Mouse (Mus musculus): Measurements from ENCODE around the gene Rcor3. TPM values are rescaled to one million over a fixed set of nuclear protein-coding genes. Genes with fewer than 3 reads are reported as not detected.

Gene Rcor3
- total and polyA plus RNA-seq, 3 experiments, result 6.7 to 15.5 TPM; not detected in 1

GRCm38 (mm10) chr1:192128343-192128742 lies 9.5 kb downstream of the Rcor3 start (continued):
- TF ChIP-seq NELFE (IDR thresholded peaks at IDR 0.05; ENCODE audit: low read depth, low read length) (no peak), CHD2 (IDR thresholded peaks at IDR 0.05; ENCODE audit: low read length) (no peak), MXI1 (IDR thresholded peaks at IDR 0.05; ENCODE audit: low read depth, low read length) (peak; percentile 85), CHD1 (IDR thresholded peaks at IDR 0.05; ENCODE audit: low read depth, low read length) (no peak)

GRCm38 (mm10) chr1:192125761-192126160 lies 12.1 kb downstream of the Rcor3 start:
- Histone ChIP-seq H3K4me3 (ENCODE audit: control insufficient read depth in 1 of 2, insufficient read depth in 1 of 2, low read depth in 2 of 2, low read length in 2 of 2) (no peak overlapping the region), H3K79me2 (ENCODE audit: control insufficient read depth, insufficient read depth, low read length, poor library complexity) (no peaks in the 10 kb centered on the region), H3K27me3 (ENCODE audit: control insufficient read depth in 1 of 2, insufficient read depth in 2 of 2, low read length in 2 of 2) (no peaks in the 10 kb centered on the region), H3K9me3 (replicated peaks; ENCODE audit: insufficient read depth, low read length) (no peaks in the 10 kb centered on the region), H3K36me3 (ENCODE audit: control insufficient read depth in 1 of 2, insufficient read depth in 2 of 2, low read length in 2 of 2) (peaks cover 13 to 27% of the 10 kb centered on the region in 2 experiments), H3K9ac (ENCODE audit: control insufficient read depth, low read depth, low read length, poor library complexity, severe bottlenecking) (no peak overlapping the region), H3K4me1 (ENCODE audit: control insufficient read depth in 1 of 2, insufficient read depth in 2 of 2, low read length in 2 of 2) (peaks cover 17 to 21% of the 10 kb centered on the region in 2 experiments), H3K27ac (ENCODE audit: control insufficient read depth, low read depth, low read length) (no peak overlapping the region)
- TF ChIP-seq CHD2 (IDR thresholded peaks at IDR 0.05; ENCODE audit: low read length) (no peak), SMC3 (IDR thresholded peaks at IDR 0.05; ENCODE audit: low read depth, low read length) (no peak), GATA1 (IDR thresholded peaks at IDR 0.05; ENCODE audit: low read depth, low read length) (no peak), UBTF (IDR thresholded peaks at IDR 0.05; ENCODE audit: borderline replicate concordance, insufficient read depth, low read depth, low read length) (no peak), ZKSCAN1 (IDR thresholded peaks at IDR 0.05; ENCODE audit: low read depth, low read length) (no peak), ZC3H11A (IDR thresholded peaks at IDR 0.05; ENCODE audit: low read depth, low read length) (no peak), NRF1 (IDR thresholded peaks at IDR 0.05; ENCODE audit: insufficient read depth, low read depth, low read length, poor library complexity, severe bottlenecking) (no peak), POLR2A (IDR thresholded peaks at IDR 0.05; ENCODE audit: control insufficient read depth in 1 of 2, insufficient read depth in 1 of 2, low read depth in 1 of 2, low read length in 2 of 2, poor library complexity in 1 of 2) (no peak), HCFC1 (IDR thresholded peaks at IDR 0.05; ENCODE audit: low read depth, low read length) (no peak), TCF12 (IDR thresholded peaks at IDR 0.05; ENCODE audit: low read depth, low read length) (no peak), CHD1 (IDR thresholded peaks at IDR 0.05; ENCODE audit: low read depth, low read length) (no peak), GABPA (IDR thresholded peaks at IDR 0.05; ENCODE audit: low read depth, low read length) (no peak)
- no peak for DNase-seq (ENCODE audit: low read depth, low spot score)

GRCm38 (mm10) chr1:192116262-192116661 lies 21.6 kb downstream of the Rcor3 start:
- DNase-seq (ENCODE audit: low read depth, low spot score), result no peak
- Histone ChIP-seq H3K4me1 (ENCODE audit: control insufficient read depth in 1 of 2, insufficient read depth in 2 of 2, low read length in 2 of 2) (peaks cover 7 to 11% of the 10 kb centered on the region in 2 experiments), H3K9me3 (replicated peaks; ENCODE audit: insufficient read depth, low read length) (no peaks in the 10 kb centered on the region), H3K27me3 (ENCODE audit: control insufficient read depth in 1 of 2, insufficient read depth in 2 of 2, low read length in 2 of 2) (no peaks in the 10 kb centered on the region), H3K4me3 (ENCODE audit: control insufficient read depth in 1 of 2, insufficient read depth in 1 of 2, low read depth in 2 of 2, low read length in 2 of 2) (no peak overlapping the region), H3K79me2 (ENCODE audit: control insufficient read depth, insufficient read depth, low read length, poor library complexity) (no peaks in the 10 kb centered on the region), H3K36me3 (ENCODE audit: control insufficient read depth in 1 of 2, insufficient read depth in 2 of 2, low read length in 2 of 2) (peaks cover 6 to 19% of the 10 kb centered on the region in 2 experiments), H3K27ac (ENCODE audit: control insufficient read depth, low read depth, low read length) (no peak overlapping the region), H3K9ac (ENCODE audit: control insufficient read depth, low read depth, low read length, poor library complexity, severe bottlenecking) (no peak overlapping the region)
- TF ChIP-seq CHD2 (IDR thresholded peaks at IDR 0.05; ENCODE audit: low read length), result no peak
- TF ChIP-seq HCFC1 (IDR thresholded peaks at IDR 0.05; ENCODE audit: low read depth, low read length), result no peak
- no peak for TF ChIP-seq JUND (IDR thresholded peaks at IDR 0.05; ENCODE audit: low read depth, low read length)
- TF ChIP-seq POLR2A (IDR thresholded peaks at IDR 0.05; ENCODE audit: control insufficient read depth in 1 of 2, insufficient read depth in 1 of 2, low read depth in 1 of 2, low read length in 2 of 2, poor library complexity in 1 of 2), result no peak
- TF ChIP-seq MYC (IDR thresholded peaks at IDR 0.05; ENCODE audit: low read depth, low read length), result no peak
- TF ChIP-seq ZC3H11A (IDR thresholded peaks at IDR 0.05; ENCODE audit: low read depth, low read length), result no peak
- no peak for TF ChIP-seq ELF1 (IDR thresholded peaks at IDR 0.05; ENCODE audit: low read depth, low read length)
- no peak for TF ChIP-seq MAZ (IDR thresholded peaks at IDR 0.05; ENCODE audit: low read depth, low read length)
- no peak for TF ChIP-seq NELFE (IDR thresholded peaks at IDR 0.05; ENCODE audit: low read depth, low read length)
- TF ChIP-seq TAL1 (IDR thresholded peaks at IDR 0.05; ENCODE audit: low read length), result no peak
- no peak for TF ChIP-seq MEF2A (IDR thresholded peaks at IDR 0.05; ENCODE audit: extremely low read depth, insufficient replicate concordance, low read depth, low read length, poor library complexity, severe bottlenecking)
- TF ChIP-seq RCOR1 (IDR thresholded peaks at IDR 0.05; ENCODE audit: low read depth, low read length), result no peak
- no peak for TF ChIP-seq CHD1 (IDR thresholded peaks at IDR 0.05; ENCODE audit: low read depth, low read length)
- no peak for TF ChIP-seq ETS1 (IDR thresholded peaks at IDR 0.05; ENCODE audit: low read depth, low read length)
- no peak for TF ChIP-seq TBP (IDR thresholded peaks at IDR 0.05; ENCODE audit: low read depth, low read length)
- TF ChIP-seq ZKSCAN1 (IDR thresholded peaks at IDR 0.05; ENCODE audit: low read depth, low read length), result no peak
- no peak for TF ChIP-seq ZNF384 (IDR thresholded peaks at IDR 0.05; ENCODE audit: low read depth, low read length)

Measured in MEL (cell line).